Mouse (Mus musculus) adrenal gland, postnatal 36 days (tissue): ENCODE measurements at regions not wholly inside any gene's neighbourhood (a gene's known extent, or its start where the extent isn't known, plus 50 kb on each side); places are given as distances from the start of the nearest gene placed in this dataset.

ENCODE experiments used
- DNase-seq, 2 experiments: peaks; one replicate each; pipeline ENCODE4 v3.0.0; 2021; ENCODE audit warnings: mixed read lengths in 1 of 2

DNA sequence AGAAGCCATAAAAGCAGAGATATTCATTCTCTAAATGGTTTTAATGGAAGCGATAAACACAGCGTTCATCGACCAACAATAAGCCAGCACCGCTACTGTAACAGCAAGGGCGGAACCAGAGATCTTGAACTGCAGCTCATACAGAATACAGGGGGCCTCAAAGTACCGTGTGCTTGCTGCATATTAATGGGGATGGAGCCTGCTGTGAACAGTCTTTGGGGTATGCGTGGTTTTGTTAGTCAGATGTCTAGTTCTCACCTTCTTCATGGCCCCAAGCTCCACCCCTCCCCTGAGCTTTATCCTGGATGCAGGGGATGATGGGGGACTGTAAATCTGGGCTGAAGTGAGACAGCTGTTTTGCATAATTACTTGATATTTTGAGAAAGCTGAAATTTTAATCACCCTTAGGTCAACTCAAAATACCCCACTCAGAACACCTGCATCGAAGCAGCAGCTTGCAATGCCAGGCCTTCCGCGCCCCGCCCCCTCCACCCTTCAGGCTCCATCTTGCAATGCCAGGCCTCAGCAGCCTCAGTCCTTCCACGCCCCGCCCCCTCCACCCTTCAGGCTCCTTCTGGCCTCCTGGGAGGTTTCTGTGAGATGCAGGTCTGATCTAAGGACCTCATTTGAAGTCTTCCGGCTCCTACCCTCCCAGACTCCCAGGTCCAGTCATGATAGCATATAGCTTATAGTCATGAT, 73.5 kb upstream of the Tspan5 start:
- no peak for DNase-seq

DNA sequence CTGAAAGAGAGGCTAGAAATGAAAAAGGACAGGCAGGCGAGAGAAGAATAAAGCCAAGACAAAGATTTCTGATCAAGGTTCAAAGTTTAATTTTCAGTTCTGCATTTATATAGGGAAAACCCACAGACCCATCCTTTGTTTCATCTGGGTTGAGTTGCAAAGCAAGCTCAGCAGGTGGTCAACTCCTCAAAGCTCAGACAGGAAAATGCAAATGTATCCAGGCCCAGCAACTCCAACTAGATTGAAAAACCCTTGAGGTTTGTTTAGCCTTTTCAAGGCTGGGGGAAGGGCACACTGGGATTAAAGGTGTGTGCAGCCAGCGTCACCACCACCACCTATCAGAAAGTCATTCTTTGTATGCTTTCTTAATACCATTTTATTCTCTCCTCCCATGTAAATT, 66.1 kb upstream of the Tspan5 start:
- no peak for DNase-seq

DNA sequence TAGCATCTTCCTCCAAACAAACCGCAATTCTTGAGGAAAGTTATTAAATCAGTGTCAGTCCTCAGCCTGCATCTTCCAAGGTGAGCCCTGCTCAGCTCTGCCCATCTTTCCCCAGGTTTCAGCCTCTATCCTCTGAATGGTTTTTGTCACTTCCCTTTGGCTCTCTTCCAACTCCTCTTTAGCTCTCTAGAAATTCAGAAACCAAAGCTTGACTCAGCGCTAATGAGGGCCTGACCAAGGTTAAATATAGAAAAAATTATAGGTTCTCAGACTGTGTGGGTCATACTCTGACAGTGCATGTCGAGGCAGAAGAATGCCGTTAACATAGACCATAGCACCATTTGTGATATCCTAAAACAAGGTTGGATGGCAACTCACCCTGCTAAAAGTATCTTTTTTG, 63.6 kb upstream of the Tspan5 start:
- no peak for DNase-seq

DNA sequence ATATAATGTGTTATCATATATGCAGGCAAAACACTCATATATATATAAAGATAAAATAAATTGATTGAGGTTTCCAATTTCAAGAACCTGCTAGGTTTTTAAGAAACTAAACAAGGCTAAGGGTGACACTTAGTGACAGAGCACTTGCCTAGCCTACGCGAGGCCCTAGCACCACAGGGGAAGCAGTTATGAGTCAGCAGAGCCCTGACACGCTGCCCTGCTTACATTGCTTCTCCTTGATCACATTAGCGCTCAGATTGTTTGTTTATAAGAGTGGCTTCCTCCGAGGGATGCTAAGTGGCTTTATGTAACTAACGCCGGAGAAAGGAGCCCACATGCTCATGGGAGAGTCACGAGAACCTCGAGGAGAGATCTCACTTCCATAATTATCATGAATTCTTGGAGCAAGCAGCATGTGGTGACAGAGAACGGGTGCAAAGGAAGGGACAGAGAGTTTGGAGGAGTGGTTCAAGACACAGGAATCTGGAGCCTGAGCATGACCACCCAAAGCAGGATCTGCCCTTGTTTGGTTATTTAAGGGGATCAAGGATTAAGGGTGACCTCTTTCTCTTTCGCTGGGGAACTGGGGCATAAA, 55.3 kb upstream of the Tspan5 start:
- peak; percentile 52 to 68 for DNase-seq

- DNase-seq: no peak
These were observed 53.4 kb upstream of the Tspan5 start for GRCm38 (mm10) chr3:138688606-138689005.
